Mouse (Mus musculus): ENCODE data around the gene Noc4l. TPM values are rescaled to one million over a fixed set of nuclear protein-coding genes. Genes with fewer than 3 reads are reported as not detected.
A peak's percentile ranks its signal among the peaks of the same experiment; 100 is the strongest.

Gene Noc4l
- 10 to 100 TPM; 22.5 to 26.1 TPM for total RNA-seq (2021)
- long read RNA-seq, transcript Noc4l-201 (15 exons, 2,075 nt), result major isoform, 32 of 42 reads
- long read RNA-seq, partial matches to known transcripts, result 4 of 42 reads
- long read RNA-seq, other reads (novel, unspliced or antisense), result 6 of 42 reads

GRCm38 (mm10) chr5:110652719-110653648, at the start of gene Noc4l, which contains the start of gene Ddx51:
Gene Noc4l, minus strand, starts transcription at chr5:110653417.
Gene Ddx51, plus strand, starts transcription at chr5:110653451.
- peak; percentile 92 to 96 for DNase-seq (ENCODE audit: low spot score in 2 of 2)

- no peak for DNase-seq (ENCODE audit: low spot score in 2 of 2)
These were observed 45.4 kb upstream of the Noc4l start for GRCm38 (mm10) chr5:110698617-110699016.

GRCm38 (mm10) chr5:110682041-110682440, 28.8 kb upstream of the Noc4l start:
- DNase-seq (ENCODE audit: low spot score in 2 of 2), result no peak

GRCm38 (mm10) chr5:110665486-110666121, 12.4 kb upstream of the Noc4l start:
- no peak for DNase-seq (ENCODE audit: low spot score in 2 of 2)

- DNase-seq (ENCODE audit: low spot score in 2 of 2), result no peak
These were observed 11.6 kb upstream of the Noc4l start for GRCm38 (mm10) chr5:110664750-110665269.

GRCm38 (mm10) chr5:110664041-110664440, 10.8 kb upstream of the Noc4l start:
- DNase-seq (ENCODE audit: low spot score in 2 of 2), result no peak

- DNase-seq (ENCODE audit: low spot score in 2 of 2), result no peak
These were observed 6.5 kb upstream of the Noc4l start for GRCm38 (mm10) chr5:110659682-110660081.

- no peak for DNase-seq (ENCODE audit: low spot score in 2 of 2)
These were observed 469 bp upstream of the Noc4l start for GRCm38 (mm10) chr5:110653686-110654085.

GRCm38 (mm10) chr5:110646377-110646776, 6.8 kb downstream of the Noc4l start:
- DNase-seq (ENCODE audit: low spot score in 2 of 2), result no peak

- peak; percentile 80 to 86 for DNase-seq (ENCODE audit: low spot score in 2 of 2)
These were observed 13.8 kb downstream of the Noc4l start for GRCm38 (mm10) chr5:110639459-110639858.

- DNase-seq (ENCODE audit: low spot score in 2 of 2), result no peak
These were observed 14.7 kb downstream of the Noc4l start for GRCm38 (mm10) chr5:110638306-110639074.

GRCm38 (mm10) chr5:110635951-110636707, 17.1 kb downstream of the Noc4l start:
- peak in 1 of 2 experiments; percentile 57 for DNase-seq (ENCODE audit: low spot score in 2 of 2)

GRCm38 (mm10) chr5:110629525-110630120, 23.6 kb downstream of the Noc4l start:
- no peak for DNase-seq (ENCODE audit: low spot score in 2 of 2)

GRCm38 (mm10) chr5:110628156-110628555, 25.1 kb downstream of the Noc4l start:
- no peak for DNase-seq (ENCODE audit: low spot score in 2 of 2)

- peak; percentile 26 to 60 for DNase-seq (ENCODE audit: low spot score in 2 of 2)
These were observed 25.9 kb downstream of the Noc4l start for GRCm38 (mm10) chr5:110627351-110627750.

GRCm38 (mm10) chr5:110624319-110624718, 28.9 kb downstream of the Noc4l start:
- no peak for DNase-seq (ENCODE audit: low spot score in 2 of 2)

- no peak for DNase-seq (ENCODE audit: low spot score in 2 of 2)
These were observed 34.0 kb downstream of the Noc4l start for GRCm38 (mm10) chr5:110619226-110619625.

- DNase-seq (ENCODE audit: low spot score in 2 of 2), result peak; percentile 73 to 91
These were observed 41.6 kb downstream of the Noc4l start for GRCm38 (mm10) chr5:110611435-110612158.

GRCm38 (mm10) chr5:110610484-110610883, 42.7 kb downstream of the Noc4l start:
- DNase-seq (ENCODE audit: low spot score in 2 of 2), result no peak

All from layer of hippocampus, adult 18-20 months (tissue).